Mouse (Mus musculus) adrenal gland, postnatal 25 days (tissue): Measurements from ENCODE around the gene Nos3. TPM values are rescaled to one million over a fixed set of nuclear protein-coding genes. Genes with fewer than 3 reads are reported as not detected.

Source experiments
- DNase-seq: peaks from one replicate; pipeline ENCODE4 v3.0.0; 2021; ENCODE audit warnings: mixed read lengths
- total RNA-seq: library from RNA; stranded (reverse); gene quantifications from 2 replicates; pipeline ENCODE4 v1.2.3, GENCODE M21; 2021

Nos3 gene
- total RNA-seq, 1 experiment from 2014 or later = 8.7 TPM

DNA sequence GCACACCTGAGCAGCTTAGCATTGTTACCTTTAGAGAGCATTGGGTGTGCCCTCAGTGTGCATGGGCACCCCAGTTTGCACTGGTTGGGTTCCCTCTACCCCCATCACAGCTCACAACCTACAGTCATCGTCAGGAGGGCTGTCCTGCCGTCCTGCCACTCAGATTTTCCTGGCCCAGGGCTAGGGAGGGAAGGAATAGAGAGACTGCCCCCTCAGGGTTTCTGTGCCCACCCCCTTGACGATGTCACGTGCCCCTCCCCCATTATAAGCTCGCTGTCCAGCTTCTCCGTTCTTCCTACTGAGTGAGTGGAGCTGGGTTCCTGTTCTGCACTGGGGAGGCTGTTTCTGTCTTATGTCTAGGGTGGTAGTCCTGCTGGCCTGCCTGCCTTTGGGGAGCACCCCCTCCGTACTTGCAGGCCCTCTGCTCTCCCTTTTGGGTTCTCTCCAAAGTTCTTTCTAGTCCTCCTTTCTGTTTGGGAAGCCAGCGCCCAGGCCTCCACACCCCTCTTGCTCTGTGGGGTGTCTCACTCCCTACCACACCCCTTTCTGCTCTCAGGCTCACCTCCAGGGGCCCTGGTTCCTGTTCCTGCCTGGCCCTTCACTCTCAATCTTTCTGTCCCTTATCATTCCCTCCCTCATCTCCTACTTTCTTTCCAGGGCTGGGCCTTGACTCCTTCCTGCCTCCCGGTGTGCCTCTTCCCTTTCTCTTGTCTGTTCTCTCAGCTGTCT lies 62.1 kb downstream of the Nos3 start:
- no peak for DNase-seq

DNA sequence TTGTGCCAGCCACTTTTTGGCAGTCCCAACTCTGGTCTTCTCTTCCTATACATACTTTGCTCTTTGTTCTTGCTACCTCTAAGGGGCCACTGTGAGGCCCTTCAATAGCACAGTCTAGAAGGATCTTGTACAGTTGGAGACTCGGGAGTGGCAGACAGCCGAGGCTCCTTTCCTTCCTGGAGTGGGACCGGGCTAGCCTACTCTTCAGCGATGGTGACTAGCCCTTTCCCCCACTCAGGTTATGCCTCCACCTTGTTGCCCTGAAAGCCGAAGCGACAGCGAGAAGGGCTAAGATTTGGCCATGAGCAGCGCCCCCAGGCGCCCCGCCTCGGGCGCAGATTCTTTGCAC lies 62.6 kb downstream of the Nos3 start:
- no peak for DNase-seq

DNA sequence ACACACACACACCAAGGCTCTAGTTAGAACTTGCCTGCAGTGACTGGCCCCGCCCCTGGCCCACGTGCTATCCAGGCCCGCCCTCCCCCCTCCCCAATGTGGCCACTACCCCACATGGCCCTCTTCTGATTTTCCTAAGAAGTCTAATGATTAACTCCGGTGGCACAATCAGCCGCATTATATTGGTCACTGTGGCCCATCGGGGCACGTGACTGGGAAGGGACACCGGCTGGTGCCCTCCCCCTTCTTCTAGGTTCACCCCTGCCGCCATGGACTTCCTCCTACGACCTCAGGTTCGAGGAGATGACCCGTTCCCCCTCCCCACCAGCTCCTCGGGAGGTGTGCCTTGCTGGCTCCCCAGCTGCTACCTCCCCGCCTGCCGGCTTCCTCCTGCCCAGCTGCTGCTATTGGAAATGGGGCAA lies 63.4 kb downstream of the Nos3 start:
- DNase-seq = no peak

DNA sequence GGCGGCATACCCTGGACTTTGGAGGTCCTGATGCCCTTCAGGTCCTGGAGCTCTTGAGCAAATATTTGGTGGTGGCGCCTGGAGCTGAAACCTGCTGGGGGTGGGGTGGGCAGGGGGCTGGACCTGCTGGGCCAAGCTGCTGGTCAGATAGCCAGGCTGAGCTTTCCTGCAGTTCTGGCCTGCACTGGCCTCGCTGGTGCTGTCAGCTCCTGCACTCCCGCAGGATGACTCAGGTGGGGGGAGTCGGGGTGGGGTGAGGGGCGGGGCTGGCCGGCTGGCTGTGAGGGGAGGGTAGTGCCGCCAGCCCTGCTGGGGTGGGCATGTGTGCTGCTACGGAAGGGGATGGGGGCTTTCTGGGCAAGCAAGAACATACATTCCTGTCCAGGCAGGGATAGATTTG lies 64.0 kb downstream of the Nos3 start:
- peak; percentile 59 for DNase-seq

DNA sequence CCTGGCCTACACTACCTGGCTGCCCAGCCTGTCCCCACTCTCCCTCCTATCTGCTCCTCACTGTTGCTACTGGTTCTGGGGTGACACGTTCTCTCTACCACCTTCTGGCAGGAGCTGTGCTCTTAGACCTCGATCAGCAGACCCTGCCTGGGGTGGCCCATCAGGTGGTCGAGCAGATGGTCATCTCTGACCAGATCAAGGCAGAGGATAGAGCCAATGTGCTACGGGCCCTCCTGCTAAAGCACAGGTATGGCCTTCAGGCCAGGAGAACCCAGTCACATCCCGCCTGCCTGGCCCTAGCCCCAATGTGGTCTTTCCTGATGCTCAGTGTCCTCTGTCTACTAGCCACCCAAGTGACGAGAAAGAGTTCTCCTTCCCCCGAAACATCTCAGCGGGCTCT lies 69.4 kb downstream of the Nos3 start:
- no peak for DNase-seq

Other genes starting within 250 kb of the Nos3 start
- gene Nupl2, start 199.8 kb upstream of the Nos3 start, total RNA-seq = 8.8 and 11.8 TPM in 2 replicates
- 12.7 and 26.0 TPM in 2 replicates for gene Kcnh2, start 13.2 kb upstream of the Nos3 start, total RNA-seq
- gene Atg9b, start 27.3 kb downstream of the Nos3 start, total RNA-seq = 0.27 and 1.2 TPM in 2 replicates
- gene Abcb8, start 28.9 kb downstream of the Nos3 start, total RNA-seq = 83.6 and 88.2 TPM in 2 replicates
- gene Asic3, start 48.6 kb downstream of the Nos3 start, total RNA-seq = 0.43 TPM in 1 of 2 replicates, not detected in the other
- gene Cdk5, start 58.7 kb downstream of the Nos3 start, total RNA-seq = 46.4 and 51.2 TPM in 2 replicates
- gene Slc4a2, start 59.0 kb downstream of the Nos3 start, total RNA-seq = 50.5 and 59.1 TPM in 2 replicates
- gene Fastk, start 80.5 kb downstream of the Nos3 start, total RNA-seq = 114 and 119 TPM in 2 replicates
- gene Tmub1, start 83.0 kb downstream of the Nos3 start, total RNA-seq = 12.5 and 16.8 TPM in 2 replicates
- gene Agap3, start 87.4 kb downstream of the Nos3 start, total RNA-seq = 75.6 and 89.0 TPM in 2 replicates
- gene Gbx1, start 162.4 kb downstream of the Nos3 start, total RNA-seq = not detected in 2 replicates
- 0.67 TPM in 1 of 2 replicates, not detected in the other for gene Asb10, start 176.2 kb downstream of the Nos3 start, total RNA-seq
- gene 4931409K22Rik, start 192.0 kb downstream of the Nos3 start, total RNA-seq = not detected in 2 replicates
- gene Abcf2, start 212.7 kb downstream of the Nos3 start, total RNA-seq = 74.1 and 76.8 TPM in 2 replicates
- 40.7 and 66.4 TPM in 2 replicates for gene Chpf2, start 221.9 kb downstream of the Nos3 start, total RNA-seq